Mouse (Mus musculus) E14TG2a.4 (cell line): ENCODE results near the gene Adgrf5.
A peak's percentile ranks its signal among the peaks of the same experiment; 100 is the strongest.

Experiments
- H3K27me3 ChIP-seq: 2 replicates; pipeline ENCODE4 v1.6.1; 2014; ENCODE audit warnings: low read length, control low read depth; ENCODE audit not compliant: insufficient read depth
- H3K36me3 ChIP-seq: 2 replicates; pipeline ENCODE4 v1.6.1; 2014; ENCODE audit warnings: low read length, control low read depth; ENCODE audit not compliant: insufficient read depth
- H3K4me1 ChIP-seq: replicated peaks from 2 replicates; pipeline ENCODE4 v1.6.1; 2014; ENCODE audit warnings: low read depth, low read length, control low read depth
- H3K4me3 ChIP-seq: replicated peaks from 2 replicates; pipeline ENCODE4 v1.5.1; 2014; ENCODE audit warnings: mild to moderate bottlenecking, low read length
- H3K9me3 ChIP-seq: 2 replicates; pipeline ENCODE4 v1.6.1; 2014; ENCODE audit warnings: low read length, control low read depth
- CTCF ChIP-seq: conservative IDR thresholded peaks from 2 replicates; pipeline ENCODE4 v1.5.1; 2014; ENCODE audit warnings: low read length
- NANOG ChIP-seq: IDR thresholded peaks from 2 replicates; pipeline ENCODE4 v1.6.1; 2014; ENCODE audit warnings: borderline replicate concordance, low read length, mixed read lengths
- POU5F1 ChIP-seq: IDR thresholded peaks from 2 replicates; pipeline ENCODE4 v1.6.1; 2014; ENCODE audit warnings: low read length, borderline replicate concordance

The Adgrf5 gene

GRCm38 (mm10) chr17:43366486-43366885 lies 6.2 kb downstream of the Adgrf5 start:
- no peak overlapping the region for H3K4me3 ChIP-seq
- TF ChIP-seq POU5F1 (no peak), NANOG (no peak), CTCF (no peak)

GRCm38 (mm10) chr17:43368171-43368576 lies 7.9 kb downstream of the Adgrf5 start:
- no peaks in the 10 kb centered on the region for H3K27me3 ChIP-seq
- no peak for TF ChIP-seq CTCF
- no peak for TF ChIP-seq NANOG
- H3K4me3 ChIP-seq = no peak overlapping the region
- no peaks in the 10 kb centered on the region for H3K36me3 ChIP-seq
- peaks cover 46% of the 10 kb centered on the region for H3K4me1 ChIP-seq
- no peaks in the 10 kb centered on the region for H3K9me3 ChIP-seq

More at GRCm38 (mm10) chr17:43366486-43366885, 6.2 kb downstream of the Adgrf5 start:
- Histone ChIP-seq H3K36me3 (no peaks in the 10 kb centered on the region), H3K9me3 (no peaks in the 10 kb centered on the region), H3K4me1 (peaks cover 55% of the 10 kb centered on the region), H3K27me3 (peaks cover 2% of the 10 kb centered on the region; the same call in 1 of the 2 replicates)

GRCm38 (mm10) chr17:43372604-43373003 lies 12.4 kb downstream of the Adgrf5 start:
- H3K36me3 ChIP-seq = no peaks in the 10 kb centered on the region
- H3K4me3 ChIP-seq = no peak overlapping the region
- TF ChIP-seq CTCF = no peak
- TF ChIP-seq NANOG = no peak
- no peak for TF ChIP-seq POU5F1
- peaks cover 34% of the 10 kb centered on the region for H3K4me1 ChIP-seq
- no peaks in the 10 kb centered on the region for H3K9me3 ChIP-seq
- H3K27me3 ChIP-seq = peaks cover 6% of the 10 kb centered on the region; the same call in 1 of the 2 replicates

GRCm38 (mm10) chr17:43374020-43374419 lies 13.8 kb downstream of the Adgrf5 start:
- Histone ChIP-seq H3K36me3 (no peaks in the 10 kb centered on the region), H3K9me3 (no peaks in the 10 kb centered on the region), H3K27me3 (peaks cover 6% of the 10 kb centered on the region; the same call in 1 of the 2 replicates), H3K4me3 (no peak overlapping the region), H3K4me1 (peaks cover 34% of the 10 kb centered on the region)
- no peak for TF ChIP-seq CTCF
- TF ChIP-seq NANOG = no peak
- TF ChIP-seq POU5F1 = no peak

- Histone ChIP-seq H3K27me3 (peaks cover 6% of the 10 kb centered on the region; the same call in 1 of the 2 replicates), H3K36me3 (no peaks in the 10 kb centered on the region), H3K9me3 (0 out of 2 replicates have a peak, but pooled peaks cover 10% of the 10 kb centered on the region), H3K4me3 (no peak overlapping the region), H3K4me1 (peaks cover 34% of the 10 kb centered on the region)
- TF ChIP-seq CTCF = no peak
- no peak for TF ChIP-seq NANOG
- TF ChIP-seq POU5F1 = no peak
Measured at GRCm38 (mm10) chr17:43376527-43376926, 16.3 kb downstream of the Adgrf5 start.

GRCm38 (mm10) chr17:43378703-43379102 lies 18.5 kb downstream of the Adgrf5 start:
- no peaks in the 10 kb centered on the region for H3K36me3 ChIP-seq
- peaks cover 22% of the 10 kb centered on the region for H3K4me1 ChIP-seq
- 0 out of 2 replicates have a peak, but pooled peaks cover 10% of the 10 kb centered on the region for H3K9me3 ChIP-seq
- TF ChIP-seq NANOG = no peak
- TF ChIP-seq CTCF = no peak
- TF ChIP-seq POU5F1 = no peak
- peaks cover 6% of the 10 kb centered on the region; the same call in 1 of the 2 replicates for H3K27me3 ChIP-seq
- H3K4me3 ChIP-seq = no peak overlapping the region

- 0 out of 2 replicates have a peak, but pooled peaks cover 1% of the 10 kb centered on the region for H3K9me3 ChIP-seq
- TF ChIP-seq POU5F1 (no peak), CTCF (no peak), NANOG (no peak)
- H3K4me3 ChIP-seq = no peak overlapping the region
- H3K4me1 ChIP-seq = peaks cover 19% of the 10 kb centered on the region
- no peaks in the 10 kb centered on the region for H3K36me3 ChIP-seq
- peaks cover 12% of the 10 kb centered on the region; the same call in 1 of the 2 replicates for H3K27me3 ChIP-seq
Measured at GRCm38 (mm10) chr17:43386331-43386730, 26.1 kb downstream of the Adgrf5 start.

- Histone ChIP-seq H3K4me3 (no peak overlapping the region), H3K27me3 (peaks cover 15% of the 10 kb centered on the region; the same call in 1 of the 2 replicates), H3K4me1 (peaks cover 27% of the 10 kb centered on the region), H3K9me3 (no peaks in the 10 kb centered on the region), H3K36me3 (no peaks in the 10 kb centered on the region)
- no peak for TF ChIP-seq CTCF
- no peak for TF ChIP-seq POU5F1
- no peak for TF ChIP-seq NANOG
Measured at GRCm38 (mm10) chr17:43387171-43387570, 26.9 kb downstream of the Adgrf5 start.

- TF ChIP-seq POU5F1 (no peak), CTCF (no peak), NANOG (no peak)
- Histone ChIP-seq H3K27me3 (peaks cover 15% of the 10 kb centered on the region; the same call in 1 of the 2 replicates), H3K36me3 (no peaks in the 10 kb centered on the region), H3K4me3 (peak overlapping the region; percentile 60), H3K9me3 (no peaks in the 10 kb centered on the region), H3K4me1 (peaks cover 34% of the 10 kb centered on the region)
Measured at GRCm38 (mm10) chr17:43389256-43389655, 29.0 kb downstream of the Adgrf5 start.
